Mouse (Mus musculus) liver, embryonic 14.5 days (tissue): Measurements from ENCODE around the gene Mfsd2a.

Experiments used
- CTCF ChIP-seq: IDR thresholded peaks from 2 replicates; pipeline ENCODE4 v1.5.1; 2016; ENCODE audit warnings: antibody characterized with exemption, low read depth, control low read depth
- EP300 ChIP-seq: IDR thresholded peaks from 2 replicates; pipeline ENCODE4 v1.6.1; 2016; ENCODE audit warnings: antibody characterized with exemption, low read depth

DNA sequence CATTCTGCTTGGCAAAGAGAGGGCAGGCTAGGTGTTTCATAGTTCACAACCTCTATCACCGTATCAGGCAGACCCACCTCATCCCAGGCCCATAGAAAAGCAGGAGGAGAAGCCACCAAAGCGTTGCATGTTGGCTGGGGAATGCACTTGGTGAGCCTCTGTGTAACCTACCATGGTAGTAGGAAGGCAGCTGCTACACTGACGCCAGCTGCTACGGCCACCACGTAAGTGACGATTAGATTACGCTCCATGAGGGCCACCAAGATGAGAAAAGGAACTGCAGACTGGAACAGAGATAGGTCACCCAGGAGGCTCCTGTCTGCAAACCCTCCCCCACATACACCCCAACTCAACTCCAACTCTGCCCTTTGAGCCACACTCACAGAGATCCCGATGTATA is 11.9 kb downstream of the Mfsd2a start:
- no peak for TF ChIP-seq CTCF
- no peak for TF ChIP-seq EP300
